Mouse (Mus musculus) forebrain, postnatal 0 days (tissue): ENCODE measurements around the gene Clstn1. TPM values are rescaled to one million over a fixed set of nuclear protein-coding genes. Genes with fewer than 3 reads are reported as not detected.

ENCODE experiments used
- ATAC-seq: fragments of 200-750 bp; cut with Nextera tagmentation; 2 replicates; pipeline ENCODE4 v1.8.0; 2017; ENCODE audit warnings: mild to moderate bottlenecking, moderate library complexity
- DNase-seq: peaks from one replicate; pipeline ENCODE4 v3.0.0-alpha.2; 2015
- H3K27ac ChIP-seq: fragments of 300-500 bp; sonication (generic); 2 replicates; pipeline ENCODE4 v1.5.1; 2014; ENCODE audit warnings: low read depth, mild to moderate bottlenecking, antibody characterized with exemption, low read length, moderate library complexity, mixed read lengths
- H3K27me3 ChIP-seq: fragments of 300-500 bp; sonication (generic); 2 replicates; pipeline ENCODE4 v1.6.1; 2014; ENCODE audit warnings: mild to moderate bottlenecking, low read length, mixed read lengths; ENCODE audit not compliant: insufficient read depth
- H3K36me3 ChIP-seq: fragments of 300-500 bp; sonication (generic); 2 replicates; pipeline ENCODE4 v1.6.1; 2014; ENCODE audit warnings: mild to moderate bottlenecking, moderate library complexity; ENCODE audit not compliant: insufficient read depth
- H3K4me1 ChIP-seq: fragments of 300-500 bp; sonication (generic); 2 replicates; pipeline ENCODE4 v1.6.1; 2014; ENCODE audit warnings: antibody characterized with exemption; ENCODE audit not compliant: insufficient read depth
- H3K4me2 ChIP-seq: fragments of 300-500 bp; sonication (generic); 2 replicates; pipeline ENCODE4 v1.6.1; 2014; ENCODE audit warnings: low read depth, mild to moderate bottlenecking, moderate library complexity
- H3K4me3 ChIP-seq: fragments of 300-500 bp; sonication (generic); 2 replicates; pipeline ENCODE4 v1.5.1; 2014; ENCODE audit warnings: low read depth, low read length, mixed read lengths
- H3K9ac ChIP-seq: fragments of 300-500 bp; sonication (generic); 2 replicates; pipeline ENCODE4 v1.6.1; 2014; ENCODE audit warnings: mild to moderate bottlenecking
- H3K9me3 ChIP-seq: fragments of 300-500 bp; sonication (generic); 2 replicates; pipeline ENCODE4 v1.6.1; 2016; ENCODE audit warnings: low read length
- CTCF ChIP-seq: sonication (generic); IDR thresholded peaks from 2 replicates; pipeline ENCODE4 v1.5.1; 2016; ENCODE audit warnings: antibody characterized with exemption, control low read depth, low read depth
- WGBS: fragments of 180-500 bp; shearing (Covaris S2); extraction: QIAGEN DNeasy Blood & Tissue Kit; methylation state at CpG from one replicate; pipeline ENCODE4 v1.1.7; 2014; 5-methylcytosine and 5-hydroxymethylcytosine counted together
- polyA plus RNA-seq: library from polyadenylated mRNA; unstranded; fragments of >200 nt; fragmentation: Nextera tagmentation; extraction: Ambion mirVana; gene quantifications from 2 replicates; pipeline ENCODE4 v1.2.1, GENCODE M21; 2015
- total RNA-seq: library from RNA; depleted of rRNA; stranded (reverse); fragments of >200 nt; gene quantifications from 2 replicates; pipeline ENCODE4 v1.2.3, GENCODE M21; 2014

Gene Clstn1
- total and polyA plus RNA-seq, 2 experiments from 2014 or later = 179 to 451 TPM

- WGBS = 89% methylated on average over 5 of the region's 5 CpGs
- Histone ChIP-seq H3K4me2 (no peak overlapping the region), H3K9me3 (no peaks in the 10 kb centered on the region), H3K27ac (no peak overlapping the region), H3K27me3 (no peaks in the 10 kb centered on the region), H3K9ac (no peak overlapping the region), H3K4me1 (peaks cover 13% of the 10 kb centered on the region), H3K36me3 (peaks cover 21% of the 10 kb centered on the region), H3K4me3 (no peak overlapping the region)
- DNase-seq = no peak
- no peak for TF ChIP-seq CTCF
- no peak for ATAC-seq
These were observed 28.4 kb upstream of the Clstn1 start for GRCm38 (mm10) chr4:149557905-149558304.

- DNase-seq (no peak), ATAC-seq (no peak)
- 66% methylated on average over 3 of the region's 3 CpGs for WGBS
- Histone ChIP-seq H3K27ac (no peak overlapping the region), H3K4me2 (no peak overlapping the region), H3K9ac (no peak overlapping the region), H3K36me3 (peaks cover 21% of the 10 kb centered on the region), H3K4me3 (no peak overlapping the region), H3K4me1 (peaks cover 13% of the 10 kb centered on the region), H3K9me3 (no peaks in the 10 kb centered on the region), H3K27me3 (no peaks in the 10 kb centered on the region)
- no peak for TF ChIP-seq CTCF
These were observed 27.9 kb upstream of the Clstn1 start for GRCm38 (mm10) chr4:149558389-149558788.

GRCm38 (mm10) chr4:149561392-149561791 is 24.9 kb upstream of the Clstn1 start:
- Histone ChIP-seq H3K4me2 (no peak overlapping the region), H3K4me3 (no peak overlapping the region), H3K9ac (no peak overlapping the region), H3K27ac (no peak overlapping the region), H3K36me3 (peaks cover 27% of the 10 kb centered on the region), H3K4me1 (peaks cover 19% of the 10 kb centered on the region), H3K9me3 (no peaks in the 10 kb centered on the region), H3K27me3 (no peaks in the 10 kb centered on the region)
- TF ChIP-seq CTCF = no peak
- ATAC-seq (no peak), DNase-seq (no peak)
- 84% methylated on average over 4 of the region's 4 CpGs for WGBS

GRCm38 (mm10) chr4:149561986-149562904 is 24.0 kb upstream of the Clstn1 start:
- Histone ChIP-seq H3K36me3 (peaks cover 25% of the 10 kb centered on the region), H3K9ac (peak overlapping the region; percentile 43), H3K27ac (peak overlapping the region; percentile 90), H3K4me3 (no peak overlapping the region), H3K27me3 (no peaks in the 10 kb centered on the region), H3K9me3 (no peaks in the 10 kb centered on the region), H3K4me1 (peaks cover 19% of the 10 kb centered on the region), H3K4me2 (peak overlapping the region; percentile 27; the same call in 1 of the 2 replicates)
- peak; percentile 82 for DNase-seq
- WGBS = 30% methylated on average over 21 of the region's 21 CpGs
- TF ChIP-seq CTCF = no peak
- peak; percentile 81 for ATAC-seq

- H3K4me1 ChIP-seq = peaks cover 19% of the 10 kb centered on the region
- WGBS = 14% methylated on average over 7 of the region's 7 CpGs
- DNase-seq (no peak), ATAC-seq (peak; percentile 75)
- no peak for TF ChIP-seq CTCF
- peak overlapping the region; percentile 27; the same call in 1 of the 2 replicates for H3K4me2 ChIP-seq
- no peaks in the 10 kb centered on the region for H3K27me3 ChIP-seq
- no peaks in the 10 kb centered on the region for H3K9me3 ChIP-seq
- H3K36me3 ChIP-seq = peaks cover 20% of the 10 kb centered on the region
- no peak overlapping the region for H3K4me3 ChIP-seq
- H3K27ac ChIP-seq = peak overlapping the region; percentile 90
- H3K9ac ChIP-seq = peak overlapping the region; percentile 43
These were observed 23.3 kb upstream of the Clstn1 start for GRCm38 (mm10) chr4:149562905-149563347.

GRCm38 (mm10) chr4:149563941-149564361 is 22.3 kb upstream of the Clstn1 start:
- Histone ChIP-seq H3K4me2 (no peak overlapping the region), H3K4me3 (no peak overlapping the region), H3K9ac (no peak overlapping the region), H3K36me3 (peaks cover 17% of the 10 kb centered on the region), H3K4me1 (peaks cover 19% of the 10 kb centered on the region), H3K9me3 (no peaks in the 10 kb centered on the region), H3K27me3 (no peaks in the 10 kb centered on the region), H3K27ac (0 out of 2 replicates have a peak overlapping the region, but pooled peaks have one; percentile 62)
- DNase-seq (no peak), ATAC-seq (no peak)
- TF ChIP-seq CTCF = no peak
- WGBS = 87% methylated on average over 10 of the region's 10 CpGs
